Mouse (Mus musculus): Measurements from ENCODE around the gene Kmt5c. TPM values are rescaled to one million over a fixed set of nuclear protein-coding genes. Genes with fewer than 3 reads are reported as not detected.
"Not testable (repeated sequence)": the region's sequence is repeated elsewhere in the genome, so short reads cannot be mapped to it uniquely, and the experiment has no call there.

The Kmt5c gene
- total RNA-seq, 2 experiments from 2014 or later: 33.1 to 59.4 TPM

- ATAC-seq (replicated peaks; ENCODE audit: low FRiP score, poor library complexity, severe bottlenecking): 0 out of 2 replicates have a peak, but pooled peaks have one; percentile 20
Observed at GRCm38 (mm10) chr7:4783667-4784268, 43.9 kb downstream of the Kmt5c start.

- ATAC-seq (replicated peaks; ENCODE audit: low FRiP score, poor library complexity, severe bottlenecking): no peak; the same call in 1 of the 2 replicates
Observed at GRCm38 (mm10) chr7:4788499-4789435, 48.9 kb downstream of the Kmt5c start.

- ATAC-seq (replicated peaks; ENCODE audit: low FRiP score, poor library complexity, severe bottlenecking): peak; percentile 47
Observed at GRCm38 (mm10) chr7:4789436-4789935, 49.6 kb downstream of the Kmt5c start, which contains the start of gene Tmem238. Gene Tmem238, minus strand, starts transcription at chr7:4789656.

- peak; percentile 92 for ATAC-seq (replicated peaks; ENCODE audit: low FRiP score, poor library complexity, severe bottlenecking)
Observed at GRCm38 (mm10) chr7:4792278-4793212, 52.6 kb downstream of the Kmt5c start, which contains the start of gene Rpl28. Gene Rpl28, plus strand, starts transcription at chr7:4792874.

DNA sequence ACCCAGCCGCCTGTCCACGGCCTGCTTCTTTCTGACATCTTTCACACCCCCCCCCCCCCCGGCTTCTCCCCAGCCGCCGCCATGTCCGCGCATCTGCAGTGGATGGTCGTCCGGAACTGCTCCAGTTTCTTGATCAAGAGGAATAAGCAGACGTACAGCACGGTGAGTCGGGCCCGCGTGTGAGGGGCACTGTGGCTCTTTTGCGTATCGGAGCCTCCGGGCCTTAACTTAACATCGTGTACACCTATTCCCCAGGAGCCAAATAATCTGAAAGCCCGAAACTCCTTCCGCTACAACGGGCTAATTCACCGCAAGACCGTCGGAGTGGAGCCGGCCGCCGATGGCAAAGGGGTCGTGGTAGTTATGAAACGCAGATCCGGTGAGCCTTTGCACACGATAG, 53.3 kb downstream of the Kmt5c start:
- ATAC-seq (replicated peaks; ENCODE audit: low FRiP score, poor library complexity, severe bottlenecking): not testable (repeated sequence)

DNA sequence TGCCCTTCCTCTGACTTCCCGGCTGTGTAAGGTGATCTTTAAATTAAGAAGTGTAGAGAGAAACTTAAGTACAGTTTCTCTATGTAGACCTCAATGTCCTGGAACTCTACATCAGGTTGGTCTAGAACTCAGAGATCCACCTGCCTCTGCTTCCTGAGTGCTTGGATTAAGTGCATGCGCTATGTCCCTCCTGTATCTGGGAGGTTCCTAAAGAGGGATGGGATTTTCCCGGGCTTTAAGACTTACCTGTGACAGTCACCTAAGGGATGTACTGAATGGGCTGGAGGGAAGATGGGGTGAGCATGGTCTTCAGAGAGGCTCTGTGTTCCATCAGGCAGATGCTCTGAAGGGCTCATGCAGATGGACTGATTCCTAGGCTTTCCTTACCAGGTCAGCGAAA, 53.8 kb downstream of the Kmt5c start:
- no peak for ATAC-seq (replicated peaks; ENCODE audit: low FRiP score, poor library complexity, severe bottlenecking)

DNA sequence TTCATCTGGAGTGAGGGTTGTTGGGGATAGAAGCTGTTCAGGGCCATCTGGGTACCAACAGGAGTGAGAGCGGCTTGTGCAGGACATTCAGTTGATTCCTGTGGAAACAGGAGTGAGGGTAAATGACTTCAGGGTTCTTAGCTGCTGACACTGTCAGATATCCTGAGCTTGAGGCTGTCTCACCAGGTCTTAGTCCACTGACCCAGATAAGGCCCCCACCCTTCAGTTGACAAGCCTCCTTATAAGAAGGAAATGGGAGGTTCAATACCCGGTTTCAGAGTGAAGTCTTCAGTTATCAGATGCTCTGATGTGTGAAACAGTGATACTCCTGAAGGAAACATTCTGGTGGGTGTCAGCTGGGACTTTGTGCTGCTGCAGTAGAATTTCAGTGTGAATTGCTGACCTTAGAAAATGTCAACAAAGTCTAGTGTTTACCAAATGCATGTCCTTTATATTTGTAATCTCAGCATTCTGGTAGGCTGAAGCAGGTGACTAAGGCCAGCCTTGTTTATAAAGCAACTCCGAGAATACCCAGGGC, 54.8 kb downstream of the Kmt5c start:
- ATAC-seq (replicated peaks; ENCODE audit: low FRiP score, poor library complexity, severe bottlenecking): no peak

DNA sequence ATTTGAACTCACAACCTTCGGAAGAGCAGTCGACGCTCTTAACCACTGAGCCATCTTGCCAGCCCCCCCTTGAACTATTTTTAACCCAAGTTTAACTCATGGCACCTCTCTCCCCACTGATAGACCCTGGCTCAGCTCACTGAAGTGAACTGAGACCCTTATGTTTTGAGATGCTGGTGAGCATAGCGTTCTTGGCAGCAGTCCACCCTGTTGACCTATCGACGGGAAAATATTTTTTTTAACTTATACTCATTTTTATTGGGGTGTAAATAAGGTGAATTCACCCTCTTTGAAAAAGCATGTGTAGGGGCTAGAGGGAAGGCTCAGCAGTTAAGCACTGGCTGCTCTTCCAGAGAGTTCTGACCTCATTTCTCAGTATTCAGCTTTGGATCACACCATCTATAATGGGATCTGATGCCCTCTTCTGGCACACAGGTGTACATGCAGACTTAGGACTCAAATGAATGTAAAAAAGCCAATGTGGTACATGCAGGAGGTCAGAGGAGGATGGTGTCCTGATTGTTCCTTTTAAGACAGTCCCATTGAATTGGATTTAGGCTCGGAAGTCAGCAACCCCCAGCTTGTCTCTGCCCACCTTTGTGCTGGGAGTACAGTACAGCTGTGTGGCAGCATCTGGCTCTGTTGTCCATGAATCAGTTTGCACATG, 56.0 kb downstream of the Kmt5c start:
- 0 out of 2 replicates have a peak, but pooled peaks have one; percentile 40 for ATAC-seq (replicated peaks; ENCODE audit: low FRiP score, poor library complexity, severe bottlenecking)

Other genes with a start within 250 kb of the Kmt5c start
- gene Ppp1r12c, start 238.4 kb upstream of the Kmt5c start, total RNA-seq (2015; ENCODE audit: low replicate concordance): 73.9 and 133 TPM in 2 replicates
- 123 and 130 TPM in 2 replicates for gene Ppp1r12c, start 238.4 kb upstream of the Kmt5c start, total RNA-seq (2017; ENCODE audit: low replicate concordance)
- 1.4 TPM in 1 of 2 replicates, not detected in the other for gene Tnnt1, start 223.7 kb upstream of the Kmt5c start, total RNA-seq (2015; ENCODE audit: low replicate concordance)
- gene Tnnt1, start 223.7 kb upstream of the Kmt5c start, total RNA-seq (2017; ENCODE audit: low replicate concordance): 3.9 TPM in 1 of 2 replicates, not detected in the other
- gene Tnni3, start 215.9 kb upstream of the Kmt5c start, total RNA-seq (2015; ENCODE audit: low replicate concordance): not detected in 2 replicates
- not detected in 2 replicates for gene Tnni3, start 215.9 kb upstream of the Kmt5c start, total RNA-seq (2017; ENCODE audit: low replicate concordance)
- not detected in 2 replicates for gene Dnaaf3, start 207.7 kb upstream of the Kmt5c start, total RNA-seq (2015; ENCODE audit: low replicate concordance)
- gene Dnaaf3, start 207.7 kb upstream of the Kmt5c start, total RNA-seq (2017; ENCODE audit: low replicate concordance): 0.64 TPM in 1 of 2 replicates, not detected in the other
- not detected in 2 replicates for gene Syt5, start 192.6 kb upstream of the Kmt5c start, total RNA-seq (2015; ENCODE audit: low replicate concordance)
- not detected in 2 replicates for gene Syt5, start 192.6 kb upstream of the Kmt5c start, total RNA-seq (2017; ENCODE audit: low replicate concordance)
- gene Ptprh, start 136.1 kb upstream of the Kmt5c start, total RNA-seq (2015; ENCODE audit: low replicate concordance): not detected in 2 replicates
- not detected in 2 replicates for gene Ptprh, start 136.1 kb upstream of the Kmt5c start, total RNA-seq (2017; ENCODE audit: low replicate concordance)
- gene Tmem86b, start 108.7 kb upstream of the Kmt5c start, total RNA-seq (2015; ENCODE audit: low replicate concordance): 72.1 and 91.0 TPM in 2 replicates
- 37.6 and 45.8 TPM in 2 replicates for gene Tmem86b, start 108.7 kb upstream of the Kmt5c start, total RNA-seq (2017; ENCODE audit: low replicate concordance)
- 62.0 and 84.3 TPM in 2 replicates for gene Ppp6r1, start 81.1 kb upstream of the Kmt5c start, total RNA-seq (2015; ENCODE audit: low replicate concordance)
- gene Ppp6r1, start 81.1 kb upstream of the Kmt5c start, total RNA-seq (2017; ENCODE audit: low replicate concordance): 73.6 and 85.1 TPM in 2 replicates
- 4.0 and 32.3 TPM in 2 replicates for gene Hspbp1, start 55.0 kb upstream of the Kmt5c start, total RNA-seq (2015; ENCODE audit: low replicate concordance)
- 2.8 and 3.2 TPM in 2 replicates for gene Hspbp1, start 55.0 kb upstream of the Kmt5c start, total RNA-seq (2017; ENCODE audit: low replicate concordance)
- not detected in 2 replicates for gene Brsk1, start 49.5 kb upstream of the Kmt5c start, total RNA-seq (2015; ENCODE audit: low replicate concordance)
- gene Brsk1, start 49.5 kb upstream of the Kmt5c start, total RNA-seq (2017; ENCODE audit: low replicate concordance): not detected in 2 replicates
- gene Tmem150b, start 14.9 kb upstream of the Kmt5c start, total RNA-seq (2015; ENCODE audit: low replicate concordance): 1.4 TPM in 1 of 2 replicates, not detected in the other
- gene Tmem150b, start 14.9 kb upstream of the Kmt5c start, total RNA-seq (2017; ENCODE audit: low replicate concordance): 0.68 TPM in 1 of 2 replicates, not detected in the other
- 54.1 and 81.8 TPM in 2 replicates for gene Cox6b2, start 13.0 kb downstream of the Kmt5c start, total RNA-seq (2015; ENCODE audit: low replicate concordance)
- gene Cox6b2, start 13.0 kb downstream of the Kmt5c start, total RNA-seq (2017; ENCODE audit: low replicate concordance): 49.8 and 94.9 TPM in 2 replicates
- not detected in 2 replicates for gene Fam71e2, start 31.2 kb downstream of the Kmt5c start, total RNA-seq (2015; ENCODE audit: low replicate concordance)
- gene Fam71e2, start 31.2 kb downstream of the Kmt5c start, total RNA-seq (2017; ENCODE audit: low replicate concordance): not detected in 2 replicates
- not detected in 2 replicates for gene Il11, start 42.7 kb downstream of the Kmt5c start, total RNA-seq (2015; ENCODE audit: low replicate concordance)
- not detected in 2 replicates for gene Il11, start 42.7 kb downstream of the Kmt5c start, total RNA-seq (2017; ENCODE audit: low replicate concordance)
- not detected in 2 replicates for gene Tmem190, start 42.8 kb downstream of the Kmt5c start, total RNA-seq (2015; ENCODE audit: low replicate concordance)
- gene Tmem190, start 42.8 kb downstream of the Kmt5c start, total RNA-seq (2017; ENCODE audit: low replicate concordance): not detected in 2 replicates
- 2.9 TPM in 1 of 2 replicates, not detected in the other for gene Tmem238, start 49.5 kb downstream of the Kmt5c start, total RNA-seq (2015; ENCODE audit: low replicate concordance)
- 0.90 and 0.98 TPM in 2 replicates for gene Tmem238, start 49.5 kb downstream of the Kmt5c start, total RNA-seq (2017; ENCODE audit: low replicate concordance)
- gene Rpl28, start 52.8 kb downstream of the Kmt5c start, total RNA-seq (2015; ENCODE audit: low replicate concordance): 603 and 642 TPM in 2 replicates
- gene Rpl28, start 52.8 kb downstream of the Kmt5c start, total RNA-seq (2017; ENCODE audit: low replicate concordance): 83.6 and 269 TPM in 2 replicates
- gene Ube2s, start 72.5 kb downstream of the Kmt5c start, total RNA-seq (2015; ENCODE audit: low replicate concordance): 686 and 831 TPM in 2 replicates
- 310 and 437 TPM in 2 replicates for gene Ube2s, start 72.5 kb downstream of the Kmt5c start, total RNA-seq (2017; ENCODE audit: low replicate concordance)
- gene Shisa7, start 104.6 kb downstream of the Kmt5c start, total RNA-seq (2015; ENCODE audit: low replicate concordance): not detected in 2 replicates
- not detected in 2 replicates for gene Shisa7, start 104.6 kb downstream of the Kmt5c start, total RNA-seq (2017; ENCODE audit: low replicate concordance)
- gene Isoc2b, start 130.1 kb downstream of the Kmt5c start, total RNA-seq (2015; ENCODE audit: low replicate concordance): not detected in 2 replicates
- gene Isoc2b, start 130.1 kb downstream of the Kmt5c start, total RNA-seq (2017; ENCODE audit: low replicate concordance): 1.5 TPM in 1 of 2 replicates, not detected in the other
- 2.2 TPM in 1 of 2 replicates, not detected in the other for gene Isoc2a, start 137.0 kb downstream of the Kmt5c start, total RNA-seq (2015; ENCODE audit: low replicate concordance)
- gene Isoc2a, start 137.0 kb downstream of the Kmt5c start, total RNA-seq (2017; ENCODE audit: low replicate concordance): 0.26 and 1.8 TPM in 2 replicates
- gene Gm36210, start 166.4 kb downstream of the Kmt5c start, total RNA-seq (2015; ENCODE audit: low replicate concordance): not detected in 2 replicates
- not detected in 2 replicates for gene Gm36210, start 166.4 kb downstream of the Kmt5c start, total RNA-seq (2017; ENCODE audit: low replicate concordance)
- 7.1 and 8.6 TPM in 2 replicates for gene Zfp628, start 175.1 kb downstream of the Kmt5c start, total RNA-seq (2015; ENCODE audit: low replicate concordance)
- gene Zfp628, start 175.1 kb downstream of the Kmt5c start, total RNA-seq (2017; ENCODE audit: low replicate concordance): 4.6 and 11.6 TPM in 2 replicates
- 2.9 TPM in 1 of 2 replicates, not detected in the other for gene Nat14, start 181.9 kb downstream of the Kmt5c start, total RNA-seq (2015; ENCODE audit: low replicate concordance)
- gene Nat14, start 181.9 kb downstream of the Kmt5c start, total RNA-seq (2017; ENCODE audit: low replicate concordance): 0.64 and 4.4 TPM in 2 replicates
- not detected in 2 replicates for gene Ssc5d, start 185.7 kb downstream of the Kmt5c start, total RNA-seq (2015; ENCODE audit: low replicate concordance)
- not detected in 2 replicates for gene Ssc5d, start 185.7 kb downstream of the Kmt5c start, total RNA-seq (2017; ENCODE audit: low replicate concordance)
- gene Sbk2, start 224.3 kb downstream of the Kmt5c start, total RNA-seq (2015; ENCODE audit: low replicate concordance): not detected in 2 replicates
- not detected in 2 replicates for gene Sbk2, start 224.3 kb downstream of the Kmt5c start, total RNA-seq (2017; ENCODE audit: low replicate concordance)
- gene Sbk3, start 231.1 kb downstream of the Kmt5c start, total RNA-seq (2015; ENCODE audit: low replicate concordance): not detected in 2 replicates
- gene Sbk3, start 231.1 kb downstream of the Kmt5c start, total RNA-seq (2017; ENCODE audit: low replicate concordance): not detected in 2 replicates

Measured in erythroid progenitor cell, adult 5-6 weeks (primary cell).